ENCODE assay signal across 9 mouse cellular contexts in genomic region chr9:39611953-39612352, GRCm38 (mm10). TPM values are rescaled to one million over a fixed set of nuclear protein-coding genes. Genes with fewer than 3 reads are reported as not detected.
DNase-seq lines count a peak whose midpoint lies in the region; ATAC-seq lines count a peak whose summit lies in the region.
"Had no signal": no experiment of that assay in that cellular context is flagged by ENCODE, and none has a peak within 500 bp of the region (broad histone marks: within the 10 kb centered on the region; RNA-seq: fewer than 3 reads in every experiment).

No protein-coding gene starts in this region.

- H3K36me3 ChIP-seq in forebrain, embryonic 11.5 days (ENCODE audit: control insufficient read depth, insufficient read depth, low read length), result no peaks in the 10 kb centered on the region
- H3K36me3 ChIP-seq in forebrain, embryonic 10.5 days (replicated peaks), result no peaks in the 10 kb centered on the region
- no peaks in the 10 kb centered on the region for H3K36me3 ChIP-seq in midbrain, embryonic 13.5 days

- H3K4me2 ChIP-seq in forebrain, embryonic 11.5 days (ENCODE audit: low read depth, low read length, severe bottlenecking), result no peak overlapping the region
- H3K4me2 ChIP-seq in midbrain, embryonic 13.5 days (replicated peaks), result no peak overlapping the region

- DNase-seq in forebrain, embryonic 11.5 days (ENCODE audit: low spot score), result no peak
- no peak for DNase-seq in forebrain, embryonic 10.5 days (ENCODE audit: extremely low spot score, low spot score)
- DNase-seq in left cerebral cortex, adult 18-20 months (ENCODE audit: low spot score in 2 of 2), result peak; percentile 26 to 29
- DNase-seq in left cerebral cortex, postnatal 36 days (ENCODE audit: low spot score in 2 of 2), result no peak
- DNase-seq in R1 (ENCODE audit: low read depth, low spot score), result peak; percentile 12
- DNase-seq in spleen, adult 18-20 months, result no peak
- DNase-seq in spleen, adult 12 weeks (ENCODE audit: low spot score), result no peak

- intact Hi-C loops in left cerebral cortex, postnatal 36 days (cut with DNase I), result no loop called here

- 55% methylated on average over 1 of the region's 1 CpGs for WGBS in forebrain, embryonic 11.5 days
- 63% methylated on average over 1 of the region's 1 CpGs for WGBS in forebrain, embryonic 10.5 days
- 65% methylated on average over 1 of the region's 1 CpGs for WGBS in midbrain, embryonic 13.5 days

- H3K27me3 ChIP-seq in forebrain, embryonic 11.5 days (ENCODE audit: control insufficient read depth, insufficient read depth, low read length), result no peaks in the 10 kb centered on the region
- no peaks in the 10 kb centered on the region for H3K27me3 ChIP-seq in forebrain, embryonic 10.5 days (ENCODE audit: poor library complexity, severe bottlenecking)
- H3K27me3 ChIP-seq in midbrain, embryonic 13.5 days, result no peaks in the 10 kb centered on the region; the same call in 1 of the 2 replicates

- H3K9me3 ChIP-seq in forebrain, embryonic 11.5 days (ENCODE audit: control insufficient read depth, low read length), result no peaks in the 10 kb centered on the region
- H3K9me3 ChIP-seq in forebrain, embryonic 10.5 days, result no peaks in the 10 kb centered on the region
- no peaks in the 10 kb centered on the region for H3K9me3 ChIP-seq in midbrain, embryonic 13.5 days

- no peak overlapping the region for H3K9ac ChIP-seq in forebrain, embryonic 11.5 days (ENCODE audit: low read length)
- H3K9ac ChIP-seq in midbrain, embryonic 13.5 days (replicated peaks), result no peak overlapping the region

- 0 out of 2 replicates have a peak, but pooled peaks have one; percentile 42 for ATAC-seq in forebrain, embryonic 11.5 days (replicated peaks; ENCODE audit: low FRiP score)
- peak; percentile 58; the same call in 1 of the 2 replicates for ATAC-seq in midbrain, embryonic 13.5 days

- no peak overlapping the region for H3K27ac ChIP-seq in forebrain, embryonic 11.5 days (ENCODE audit: low read depth, low read length)
- no peak overlapping the region for H3K27ac ChIP-seq in forebrain, embryonic 10.5 days
- H3K27ac ChIP-seq in midbrain, embryonic 13.5 days, result no peak overlapping the region

- H3K4me3 ChIP-seq in forebrain, embryonic 11.5 days (ENCODE audit: low read depth, low read length), result no peak overlapping the region
- no peak overlapping the region for H3K4me3 ChIP-seq in forebrain, embryonic 10.5 days
- no peak overlapping the region for H3K4me3 ChIP-seq in midbrain, embryonic 13.5 days (replicated peaks)

- no peaks in the 10 kb centered on the region for H3K4me1 ChIP-seq in forebrain, embryonic 11.5 days (replicated peaks; ENCODE audit: control insufficient read depth, insufficient read depth, low read length)
- no peaks in the 10 kb centered on the region for H3K4me1 ChIP-seq in forebrain, embryonic 10.5 days
- no peaks in the 10 kb centered on the region for H3K4me1 ChIP-seq in midbrain, embryonic 13.5 days (replicated peaks)

RNA-seq across cellular contexts. Expression of gene Olfr148, which starts 1.5 kb away (rescaled TPM):
- not detected in 2 replicates for polyA plus RNA-seq in forebrain, embryonic 11.5 days (2014; fragmentation: Nextera tagmentation; extraction: Ambion mirVana)
- polyA plus RNA-seq in forebrain, embryonic 10.5 days (2016; fragmentation: Nextera tagmentation; extraction: Ambion mirVana), result not detected in 2 replicates
- total RNA-seq in left cerebral cortex, adult 18-20 months (2021), result not detected
- total RNA-seq in left cerebral cortex, postnatal 36 days (2021), result not detected
- polyA plus RNA-seq in midbrain, embryonic 13.5 days (2015; fragmentation: Nextera tagmentation; extraction: Ambion mirVana), result not detected in 2 replicates
- polyA plus RNA-seq: large intestine, adult 2 months had no signal

RNA-seq across cellular contexts. Expression of gene AW551984, which starts 7.8 kb away (rescaled TPM):
- polyA plus RNA-seq in forebrain, embryonic 11.5 days (2014; fragmentation: Nextera tagmentation; extraction: Ambion mirVana), result 16.0 and 17.4 TPM in 2 replicates
- polyA plus RNA-seq in forebrain, embryonic 10.5 days (2016; fragmentation: Nextera tagmentation; extraction: Ambion mirVana), result 4.0 and 4.2 TPM in 2 replicates
- total RNA-seq in left cerebral cortex, adult 18-20 months (2021), result 1 to 10 TPM; 3.9 to 6.2 TPM
- total RNA-seq in left cerebral cortex, postnatal 36 days (2021), result 1 to 10 TPM; 3.3 to 7.3 TPM
- polyA plus RNA-seq in midbrain, embryonic 13.5 days (2015; fragmentation: Nextera tagmentation; extraction: Ambion mirVana), result 59.7 and 66.7 TPM in 2 replicates

RNA-seq across cellular contexts. Expression of gene Olfr960, which starts 9.2 kb away (rescaled TPM):
- polyA plus RNA-seq in forebrain, embryonic 11.5 days (2014; fragmentation: Nextera tagmentation; extraction: Ambion mirVana), result not detected in 2 replicates
- polyA plus RNA-seq in forebrain, embryonic 10.5 days (2016; fragmentation: Nextera tagmentation; extraction: Ambion mirVana), result not detected in 2 replicates
- total RNA-seq in left cerebral cortex, adult 18-20 months (2021), result not detected
- not detected for total RNA-seq in left cerebral cortex, postnatal 36 days (2021)
- not detected in 2 replicates for polyA plus RNA-seq in midbrain, embryonic 13.5 days (2015; fragmentation: Nextera tagmentation; extraction: Ambion mirVana)
- polyA plus RNA-seq: large intestine, adult 2 months had no signal

RNA-seq across cellular contexts. Expression of gene Olfr961, which starts 32.9 kb away (rescaled TPM):
- polyA plus RNA-seq in forebrain, embryonic 11.5 days (2014; fragmentation: Nextera tagmentation; extraction: Ambion mirVana), result not detected in 2 replicates
- not detected in 2 replicates for polyA plus RNA-seq in forebrain, embryonic 10.5 days (2016; fragmentation: Nextera tagmentation; extraction: Ambion mirVana)
- total RNA-seq in left cerebral cortex, adult 18-20 months (2021), result not detected
- total RNA-seq in left cerebral cortex, postnatal 36 days (2021), result not detected
- polyA plus RNA-seq in midbrain, embryonic 13.5 days (2015; fragmentation: Nextera tagmentation; extraction: Ambion mirVana), result not detected in 2 replicates
- polyA plus RNA-seq: large intestine, adult 2 months had no signal

RNA-seq across cellular contexts. Expression of gene Olfr959, which starts 36.6 kb away (rescaled TPM):
- not detected in 2 replicates for polyA plus RNA-seq in forebrain, embryonic 11.5 days (2014; fragmentation: Nextera tagmentation; extraction: Ambion mirVana)
- not detected in 2 replicates for polyA plus RNA-seq in forebrain, embryonic 10.5 days (2016; fragmentation: Nextera tagmentation; extraction: Ambion mirVana)
- not detected for total RNA-seq in left cerebral cortex, adult 18-20 months (2021)
- not detected for total RNA-seq in left cerebral cortex, postnatal 36 days (2021)
- polyA plus RNA-seq in midbrain, embryonic 13.5 days (2015; fragmentation: Nextera tagmentation; extraction: Ambion mirVana), result not detected in 2 replicates
- polyA plus RNA-seq: large intestine, adult 2 months had no signal

Comparison
In these comparisons a context has a peak if more than half of its experiments do, and no peak if none do; other contexts are left out.
1. DNase-seq: peak in left cerebral cortex, adult 18-20 months (2 of 2) and R1 (single experiment); none in forebrain, embryonic 11.5 days (single experiment), forebrain, embryonic 10.5 days (single experiment), left cerebral cortex, postnatal 36 days (0 of 2), spleen, adult 18-20 months (0 of 2) and spleen, adult 12 weeks (single experiment).